Mouse (Mus musculus) spleen, adult 18-20 months (tissue): ENCODE results near the gene N4bp2.
A peak's percentile ranks its signal among the peaks of the same experiment; 100 is the strongest.
"Not testable (repeated sequence)": the region's sequence is repeated elsewhere in the genome, so short reads cannot be mapped to it uniquely, and the experiment has no call there.

Experiments used
- DNase-seq, 2 experiments: peaks; one replicate each; pipeline ENCODE4 v3.0.0; 2022; ENCODE audit warnings: mixed read lengths in 2 of 2

The N4bp2 gene

DNA sequence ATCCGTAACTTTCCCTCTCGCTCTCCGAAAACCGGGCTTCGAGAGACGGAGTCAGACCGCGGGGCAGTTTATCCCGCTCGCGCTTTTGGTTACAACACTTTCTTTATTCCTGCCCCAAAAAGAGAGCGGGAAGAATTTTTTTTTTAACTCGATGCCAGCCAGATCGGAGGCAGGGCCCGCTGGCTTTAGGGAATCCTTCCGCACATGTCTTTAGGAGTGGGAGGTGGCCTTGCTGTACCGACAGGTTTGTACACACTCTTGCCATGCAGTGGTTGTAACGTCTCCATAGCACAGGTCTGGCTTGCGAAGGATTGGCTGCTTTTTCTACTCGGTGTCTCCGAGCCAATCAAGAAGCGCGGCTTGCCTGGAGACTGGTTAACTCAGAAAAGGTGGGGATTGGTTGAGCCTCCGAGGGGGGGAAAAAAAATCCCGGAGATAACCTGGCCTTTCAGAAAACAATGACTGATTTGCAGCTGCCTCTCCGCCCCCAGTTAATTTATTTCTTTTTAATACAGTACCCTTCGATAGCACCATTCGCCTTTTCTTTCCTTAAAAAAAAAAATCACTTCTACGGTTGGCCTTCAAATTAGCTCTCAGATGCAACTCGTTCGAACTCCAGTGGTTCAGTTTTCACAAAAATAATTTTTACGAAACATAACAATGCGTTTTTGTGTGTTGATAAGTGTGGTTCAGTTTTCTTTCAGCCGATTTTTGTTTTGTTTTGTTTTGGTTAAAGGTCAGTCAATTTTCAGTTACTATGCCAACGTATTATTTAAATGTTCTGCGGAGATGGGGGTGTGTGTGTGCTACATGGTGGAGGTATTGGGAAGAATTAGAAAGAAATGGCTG is 1.7 kb downstream of the N4bp2 start:
- peak; percentile 68 to 78 for DNase-seq

DNA sequence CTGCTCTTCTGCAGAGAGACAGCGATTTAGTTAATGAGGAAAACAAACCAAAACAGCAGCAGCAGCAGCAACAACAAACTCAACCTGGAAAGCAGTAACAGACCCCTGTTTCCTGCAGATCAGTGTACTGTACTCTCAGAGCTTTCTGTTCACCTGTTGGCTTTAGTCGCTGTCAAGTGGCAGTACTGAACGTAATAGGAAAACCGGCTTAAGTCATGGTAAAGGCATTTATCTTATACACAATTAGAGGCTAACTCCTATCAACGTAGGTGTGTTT is 2.3 kb downstream of the N4bp2 start:
- no peak for DNase-seq

DNA sequence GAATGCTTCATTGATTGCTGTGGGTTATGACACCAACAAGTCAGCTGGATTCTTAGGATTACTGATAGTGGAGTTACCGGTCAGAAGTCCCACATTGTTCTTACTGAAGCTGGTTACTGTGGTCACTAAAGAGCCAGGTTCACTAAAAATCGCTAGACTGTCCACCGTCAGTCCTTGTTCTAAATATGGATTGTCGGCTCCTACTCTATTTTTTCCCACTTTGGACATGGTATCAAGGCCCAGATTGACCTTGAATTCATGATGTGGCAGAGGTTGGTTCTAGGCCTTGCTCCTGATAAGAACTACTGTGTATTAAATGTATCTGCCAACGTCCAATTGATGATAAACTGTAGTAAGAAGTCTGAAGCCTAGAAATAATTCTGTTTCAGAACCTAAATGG is 4.7 kb downstream of the N4bp2 start:
- no peak for DNase-seq

DNA sequence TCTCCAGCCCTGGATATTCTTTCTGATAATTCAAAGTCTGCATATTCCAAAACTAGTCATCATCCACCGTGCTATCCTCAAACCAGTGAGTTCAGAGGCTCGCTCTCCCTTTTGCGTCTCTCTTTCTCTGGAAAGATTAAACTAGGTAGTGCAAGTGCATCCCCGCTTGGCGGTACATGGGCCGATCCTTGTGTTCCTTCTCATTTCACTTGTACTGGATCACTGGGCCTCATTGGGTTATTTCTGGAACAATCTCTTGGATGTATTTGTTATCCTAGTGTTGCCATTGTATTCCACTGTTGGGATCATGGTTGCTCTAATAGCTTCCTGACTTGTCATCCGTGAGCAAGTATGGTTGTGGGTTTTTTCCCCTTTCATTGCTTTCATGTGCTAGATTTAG is 6.7 kb downstream of the N4bp2 start:
- no peak for DNase-seq

DNA sequence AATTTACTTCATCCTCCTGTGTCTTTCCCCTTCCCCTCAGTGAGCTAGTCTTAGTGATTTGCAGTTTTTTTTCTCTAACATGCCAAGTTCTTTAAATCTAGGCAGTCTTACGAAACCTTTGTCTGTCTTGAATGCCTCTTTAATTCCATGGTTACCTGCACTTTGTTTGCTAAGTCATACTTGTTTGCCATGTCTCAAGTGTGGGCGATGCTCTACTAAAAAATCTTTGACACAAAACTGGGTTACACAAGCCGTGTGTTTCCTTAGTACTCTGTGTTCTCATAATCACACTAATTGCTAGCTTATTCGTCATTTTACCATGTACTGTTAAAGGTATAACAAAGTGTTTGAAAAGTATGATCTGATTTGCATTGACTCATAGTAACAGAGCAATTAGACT is 7.2 kb downstream of the N4bp2 start:
- no peak for DNase-seq

DNA sequence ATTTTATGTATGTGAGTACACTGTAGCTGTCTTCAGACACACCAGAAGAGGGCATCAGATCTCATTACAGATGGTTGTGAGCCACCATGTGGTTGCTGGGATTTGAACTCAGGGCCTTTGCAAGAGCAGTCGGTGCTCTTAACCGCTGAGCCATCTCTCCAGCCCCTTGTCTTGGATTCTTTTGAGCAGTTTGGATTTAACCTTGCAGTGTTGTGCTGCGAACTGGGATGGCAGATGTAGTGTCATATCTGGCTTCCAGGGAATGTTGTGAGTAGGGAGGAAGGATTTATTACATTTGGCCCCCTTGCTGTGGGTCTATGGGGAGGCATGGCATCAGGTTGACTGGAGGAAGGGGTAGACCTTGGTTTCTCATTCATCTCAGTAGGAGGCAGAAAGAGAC is 10.6 kb downstream of the N4bp2 start:
- DNase-seq, result not testable (repeated sequence)

DNA sequence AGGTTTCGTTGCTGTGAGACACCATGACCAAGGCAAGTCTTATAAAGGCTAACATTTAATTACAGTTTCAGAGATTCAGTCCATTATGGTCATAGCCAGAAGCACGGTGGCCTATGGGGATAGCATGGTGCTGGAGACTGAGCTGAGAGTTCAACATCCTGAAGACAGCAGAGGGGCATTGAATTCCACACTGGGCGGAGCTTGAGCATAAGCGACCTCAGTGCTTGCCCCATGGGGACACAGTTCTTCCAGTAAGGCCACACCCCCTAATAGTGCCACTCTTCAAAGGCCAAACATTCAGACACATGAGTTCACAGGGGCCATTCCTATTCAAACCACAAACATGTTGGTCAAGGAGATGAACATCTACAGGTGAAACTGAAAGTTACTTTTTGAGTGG is 12.8 kb downstream of the N4bp2 start:
- DNase-seq, result no peak

DNA sequence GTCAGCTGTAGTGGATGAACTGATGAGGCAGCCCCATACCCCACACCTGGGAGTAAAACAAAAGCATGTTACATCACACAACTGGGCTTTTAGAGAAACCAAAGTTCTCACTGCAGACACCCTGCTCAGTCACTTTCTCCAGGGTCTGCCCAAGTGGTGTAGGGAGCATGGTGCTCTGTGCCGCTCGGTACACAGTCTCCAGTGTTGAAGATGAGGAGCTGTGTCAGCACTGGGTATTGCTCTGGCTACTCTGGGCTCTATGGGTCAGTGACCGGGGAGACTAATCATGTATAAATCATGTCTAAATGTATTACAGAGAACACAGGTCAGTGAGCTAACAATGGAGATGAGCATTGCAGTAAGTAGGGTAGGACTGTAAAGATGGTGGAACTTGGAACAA is 13.6 kb downstream of the N4bp2 start:
- no peak for DNase-seq

DNA sequence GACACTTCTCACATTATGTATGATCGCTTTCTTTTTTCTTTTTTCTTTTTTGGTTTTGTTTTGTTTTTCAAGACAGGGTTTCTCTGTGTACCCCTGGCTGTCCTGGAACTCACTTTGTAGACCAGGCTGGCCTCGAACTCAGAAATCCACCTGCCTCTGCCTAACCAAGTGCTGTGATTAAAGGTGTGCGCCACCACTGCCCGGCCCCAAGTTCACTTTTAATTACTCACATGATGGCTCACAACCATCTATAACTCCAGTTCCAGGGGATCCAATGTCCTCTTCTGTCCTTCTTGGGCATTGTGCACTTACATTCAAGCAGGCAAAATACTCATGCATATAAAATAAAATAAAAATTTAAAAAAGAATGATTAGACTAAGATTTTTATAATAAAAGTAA is 15.7 kb downstream of the N4bp2 start:
- not testable (repeated sequence) for DNase-seq

DNA sequence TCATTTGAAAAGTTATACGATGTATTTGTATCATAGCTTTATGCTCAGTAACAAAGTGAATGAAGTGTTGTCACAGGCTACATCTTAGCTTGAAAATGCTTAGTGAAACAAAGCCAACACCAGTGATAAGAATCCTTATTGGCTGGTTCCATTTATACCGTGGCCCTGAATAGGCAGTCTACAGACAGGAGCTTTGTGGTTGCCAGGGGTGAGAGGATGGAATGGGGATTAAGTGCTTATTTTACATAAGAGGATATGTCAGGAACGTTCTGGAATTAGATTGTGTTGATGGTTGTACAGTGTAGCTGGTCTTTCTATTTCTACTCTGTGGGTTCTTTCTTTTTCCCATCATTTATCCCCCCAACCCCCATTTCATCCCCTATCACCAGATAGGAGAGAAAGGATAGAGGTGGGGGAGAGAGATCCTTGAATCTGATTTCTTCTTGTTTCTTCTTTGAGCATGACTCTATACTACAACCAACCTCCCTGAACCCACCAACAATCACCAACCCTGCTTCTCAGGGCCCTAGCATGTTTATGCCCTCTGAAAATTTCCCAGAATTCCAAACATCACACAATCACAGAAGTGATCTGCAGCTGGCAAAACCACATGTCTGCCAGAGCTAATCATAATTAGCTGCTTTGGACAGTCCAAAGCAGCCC is 16.2 kb downstream of the N4bp2 start:
- DNase-seq, result no peak

DNA sequence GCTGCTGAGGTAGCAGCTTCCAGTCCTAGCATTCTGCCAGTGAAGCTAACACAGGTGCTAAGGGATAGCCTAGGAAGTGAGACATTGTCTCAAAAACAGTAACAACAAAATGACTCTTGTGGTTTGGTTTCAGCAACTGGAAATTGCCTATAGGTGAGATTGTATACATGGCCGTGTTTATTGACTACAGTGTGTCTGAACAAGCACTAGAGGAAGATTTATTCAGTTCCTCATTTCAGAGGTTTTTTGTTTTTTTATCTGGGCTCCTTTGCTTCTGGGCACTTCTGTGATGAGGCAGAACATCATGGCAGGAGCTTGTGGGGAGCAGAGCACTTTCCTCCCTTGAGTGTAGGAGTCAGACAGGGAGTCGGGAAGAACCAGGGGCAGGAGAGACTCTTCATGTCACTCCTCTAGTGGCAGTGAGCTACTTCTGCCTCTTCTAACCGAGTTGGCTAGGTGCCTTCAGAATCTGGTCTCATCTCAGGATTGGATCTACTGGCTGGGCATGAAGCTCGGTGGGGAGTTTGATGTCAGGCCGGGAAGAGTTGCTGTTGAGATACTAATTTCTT is 17.9 kb downstream of the N4bp2 start:
- no peak for DNase-seq

DNA sequence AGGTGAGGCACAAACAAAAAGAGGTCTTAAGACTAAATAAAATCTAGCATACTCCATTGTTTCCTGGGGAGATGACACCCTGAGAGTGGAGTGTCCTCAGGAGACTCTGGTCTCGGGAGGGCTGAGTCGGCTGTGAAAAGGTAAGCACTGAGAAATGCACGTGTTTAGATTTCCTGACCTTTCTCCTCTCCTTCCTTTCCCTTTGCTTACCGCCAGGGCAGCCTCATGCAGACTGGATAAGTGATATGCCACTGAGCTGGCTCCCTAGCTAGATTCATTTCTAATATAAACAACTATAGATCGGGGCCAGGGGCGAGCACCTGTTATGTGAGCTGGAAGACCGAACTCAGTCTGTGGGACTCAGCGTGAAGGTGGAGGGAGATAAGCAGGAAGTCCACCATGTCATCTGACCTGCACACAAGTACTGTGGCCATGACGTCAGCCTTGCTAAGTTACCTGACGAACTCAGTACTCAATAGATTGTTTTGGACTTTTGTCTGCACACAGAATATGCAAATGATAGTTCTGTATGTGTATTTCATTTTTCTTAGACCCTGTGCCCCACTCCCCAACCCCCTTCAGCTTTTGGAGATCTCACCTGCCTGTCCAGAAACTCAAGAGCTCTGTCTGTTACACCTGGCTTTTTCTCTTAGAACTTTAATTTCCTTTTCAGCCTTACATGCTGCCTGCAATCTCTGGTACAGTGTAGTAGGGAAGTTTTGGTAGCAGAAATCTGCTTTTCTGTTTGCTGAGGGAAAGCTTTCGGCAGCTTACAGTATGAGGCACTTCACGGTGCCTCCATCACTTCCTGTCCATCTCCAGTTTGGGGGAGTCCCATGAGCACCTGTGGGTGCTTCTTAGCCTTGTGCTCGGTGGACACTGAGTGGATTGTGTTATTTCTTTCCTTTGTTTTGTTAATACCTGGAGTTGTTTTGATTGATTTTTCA is 18.7 kb downstream of the N4bp2 start:
- DNase-seq, result peak; percentile 11 to 15

DNA sequence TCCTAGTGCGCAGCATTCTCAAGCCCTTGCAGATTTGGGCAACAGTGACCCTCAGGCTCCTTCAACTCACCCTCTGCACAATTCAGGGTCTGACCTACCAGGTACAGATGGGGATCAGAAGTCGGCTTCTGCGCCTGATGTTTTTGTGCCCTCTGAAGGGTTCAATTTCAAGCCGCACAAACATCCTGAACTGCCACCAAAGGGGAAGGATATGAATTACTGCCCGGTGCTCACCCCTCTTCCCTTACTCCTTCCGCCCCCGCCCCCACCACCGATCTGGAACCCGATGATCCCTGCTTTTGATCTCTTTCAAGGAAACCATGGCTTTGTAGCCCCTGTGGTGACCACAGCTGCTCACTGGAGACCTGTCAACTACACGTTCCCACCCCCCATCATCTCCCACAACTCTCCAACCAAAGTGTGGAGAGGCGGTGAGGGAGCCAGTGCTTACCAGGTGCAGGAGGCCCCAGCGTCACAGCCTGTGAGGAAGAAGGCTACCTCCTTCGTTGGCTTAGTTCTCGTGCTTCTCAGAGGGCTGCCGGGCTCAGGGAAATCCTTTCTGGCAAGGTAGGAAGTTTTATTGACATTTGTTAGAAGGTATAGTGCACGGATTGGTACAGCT is 27.4 kb downstream of the N4bp2 start:
- peak in 1 of 2 experiments; percentile 16 for DNase-seq

DNA sequence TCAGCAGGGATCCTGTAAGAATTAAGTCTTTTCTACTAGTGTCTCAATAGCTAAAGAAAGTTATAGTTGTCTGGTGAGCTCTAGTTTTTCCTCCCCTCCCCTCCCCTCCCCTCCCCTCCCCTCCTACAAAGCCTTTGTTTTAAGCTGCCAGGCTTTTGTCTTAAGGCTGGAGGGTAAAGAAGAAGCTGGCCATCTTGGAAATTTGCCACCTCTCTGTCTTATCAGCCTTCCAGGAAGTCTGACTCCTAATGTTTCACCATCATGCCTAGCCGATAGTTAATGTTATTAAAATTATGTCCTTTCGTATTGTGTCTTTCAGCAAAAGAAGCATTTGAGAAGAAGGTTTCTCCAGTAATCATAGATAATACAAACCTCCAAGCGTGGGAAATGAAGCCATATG is 30.9 kb downstream of the N4bp2 start:
- no peak for DNase-seq

DNA sequence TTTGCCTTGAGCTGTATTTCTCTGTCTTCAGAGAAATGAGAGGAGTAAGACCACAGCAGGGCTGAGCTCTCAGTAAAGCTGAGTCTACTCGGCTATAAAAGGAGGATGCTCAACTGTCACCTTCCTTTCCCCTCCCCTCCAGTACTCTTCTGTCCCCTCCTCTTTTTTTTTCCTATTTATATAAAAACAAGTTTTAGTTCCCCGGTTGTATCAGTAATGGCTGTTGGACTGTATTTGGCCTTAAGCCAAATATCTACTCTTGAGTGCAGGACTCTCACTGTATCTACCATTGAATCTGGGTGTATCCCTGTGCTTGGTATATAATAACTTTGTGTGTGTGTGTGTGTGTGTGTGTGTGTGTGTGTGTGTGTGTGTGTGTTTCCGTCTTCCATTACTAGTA is 31.4 kb downstream of the N4bp2 start:
- no peak for DNase-seq

DNA sequence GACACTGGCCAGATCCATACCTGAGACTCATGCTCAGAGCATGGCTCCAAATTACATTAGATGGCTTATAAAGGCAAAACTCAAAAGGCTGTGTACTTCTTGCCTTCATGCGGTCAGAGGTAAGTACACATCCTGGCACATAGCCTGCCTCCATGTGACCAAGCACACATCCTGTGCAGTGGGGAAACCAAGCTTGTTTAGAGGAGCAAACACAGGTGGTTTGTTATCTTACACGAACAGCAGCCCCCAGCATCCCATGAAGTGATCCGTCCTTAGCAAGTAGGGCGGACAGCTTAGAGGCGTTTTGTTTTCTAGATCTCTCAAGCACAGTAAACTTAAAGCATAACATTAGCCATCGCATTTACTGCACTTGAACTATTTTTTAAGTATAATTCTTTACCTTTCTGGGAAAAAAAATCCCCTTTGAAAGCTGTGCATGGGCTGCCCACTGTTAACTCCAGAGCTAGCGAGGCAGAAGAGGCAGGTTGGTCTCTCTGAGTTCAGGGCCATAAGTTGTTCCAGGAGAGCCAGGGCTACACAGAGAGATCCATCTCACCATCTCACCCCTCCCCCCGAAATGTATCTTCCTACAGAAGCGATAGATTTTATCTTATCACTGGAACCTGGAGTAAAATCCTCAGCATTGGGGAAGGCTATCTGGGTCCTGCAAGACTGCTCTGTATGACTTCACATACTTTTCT is 32.1 kb downstream of the N4bp2 start:
- DNase-seq, result no peak

DNA sequence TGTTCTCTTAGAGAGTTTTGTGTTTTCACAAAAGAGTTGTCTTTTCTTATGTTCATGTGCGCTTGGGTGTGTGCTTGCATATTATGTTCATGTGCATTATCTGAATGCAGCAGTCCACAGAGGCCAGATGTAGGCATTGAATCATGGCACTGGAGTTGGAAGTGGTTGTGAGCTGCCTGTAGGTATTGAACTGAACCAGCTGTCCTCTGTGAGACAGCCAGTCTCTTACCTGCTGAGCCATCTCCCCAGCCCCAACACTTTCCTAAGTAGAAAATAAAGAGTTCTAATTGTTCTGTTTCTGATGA is 32.6 kb downstream of the N4bp2 start:
- no peak for DNase-seq

DNA sequence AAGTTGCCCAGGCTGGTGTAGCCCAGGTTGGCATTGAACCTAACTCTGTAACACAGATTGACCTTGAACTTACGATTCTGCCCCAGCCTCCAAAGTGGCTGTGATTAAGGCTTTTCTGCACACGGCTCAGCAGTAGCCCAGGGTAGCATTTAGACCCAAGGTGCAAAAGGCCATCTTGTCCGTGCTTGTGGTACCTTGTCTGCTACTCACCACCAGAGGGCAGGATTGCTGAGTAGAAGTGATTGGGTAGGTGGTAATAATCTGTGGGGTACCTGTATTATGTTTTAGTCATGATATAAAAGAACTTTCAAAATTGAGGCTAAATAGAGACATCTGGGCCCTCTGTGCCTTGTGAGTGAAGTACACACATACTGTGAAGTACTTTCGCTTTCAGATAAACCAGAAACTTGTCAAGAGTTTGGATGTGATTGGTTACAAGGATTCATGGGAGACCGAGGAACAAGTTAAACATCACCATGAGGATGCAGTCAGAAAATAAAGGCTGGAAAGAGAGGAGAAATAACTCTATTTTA is 60.3 kb downstream of the N4bp2 start:
- DNase-seq, result peak; percentile 17 to 48

DNA sequence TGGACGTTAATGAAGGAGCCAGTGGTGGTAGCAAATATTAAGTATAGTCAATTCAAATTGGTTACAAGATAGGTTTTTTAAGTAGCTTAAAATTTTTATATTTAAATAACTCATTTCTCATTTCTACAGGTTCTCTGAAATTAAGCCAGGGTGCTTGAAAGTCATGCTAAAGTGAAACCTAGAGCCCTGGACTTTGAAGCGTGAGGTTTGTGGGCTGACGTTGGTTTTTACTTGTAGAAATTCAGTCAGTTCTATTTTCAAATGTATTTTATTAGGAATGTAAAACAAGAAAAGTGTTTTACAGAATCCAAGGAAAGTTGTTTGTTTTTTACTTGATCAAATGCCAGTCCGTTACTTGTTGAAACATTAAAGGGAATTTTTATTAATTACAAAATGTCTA is 63.2 kb downstream of the N4bp2 start:
- no peak for DNase-seq

DNA sequence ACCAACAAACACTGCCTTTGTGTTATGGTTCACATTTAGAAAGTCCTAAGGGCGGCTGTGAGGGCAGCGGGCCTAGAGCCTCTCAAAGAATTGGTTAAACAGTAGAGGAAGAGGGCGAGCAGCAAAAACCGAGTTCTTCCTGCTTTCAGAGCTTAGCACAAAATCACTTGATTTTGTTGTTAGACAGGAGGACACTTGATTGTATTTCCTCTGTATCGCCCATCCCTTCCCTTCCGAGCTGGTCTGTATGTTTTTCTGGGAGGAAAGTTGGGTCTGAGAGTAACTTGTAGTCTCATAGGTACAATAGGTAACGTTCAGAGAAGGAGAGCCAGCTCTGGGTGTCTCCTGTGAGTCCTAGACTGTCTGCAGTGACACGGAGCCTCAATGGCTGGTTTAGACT is 63.8 kb downstream of the N4bp2 start:
- DNase-seq, result no peak

DNA sequence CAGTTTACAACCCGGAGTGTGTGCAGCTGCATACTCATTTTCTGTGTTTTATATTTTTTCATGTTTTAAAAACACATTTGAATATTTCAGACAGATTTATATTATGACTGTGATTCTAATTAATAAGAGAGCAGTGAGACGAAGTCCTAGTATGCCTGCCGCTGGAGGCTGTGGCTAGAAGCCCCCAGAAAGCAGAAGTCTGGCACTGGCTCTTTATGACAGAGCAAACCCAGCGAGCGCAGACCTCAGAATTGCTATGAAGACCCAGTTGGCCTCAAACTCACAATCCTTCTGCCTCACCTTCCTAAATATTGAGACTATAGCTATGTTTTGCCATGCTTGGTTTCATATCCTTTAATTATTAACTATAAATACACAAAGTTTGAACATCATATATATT is 64.9 kb downstream of the N4bp2 start:
- no peak for DNase-seq

DNA sequence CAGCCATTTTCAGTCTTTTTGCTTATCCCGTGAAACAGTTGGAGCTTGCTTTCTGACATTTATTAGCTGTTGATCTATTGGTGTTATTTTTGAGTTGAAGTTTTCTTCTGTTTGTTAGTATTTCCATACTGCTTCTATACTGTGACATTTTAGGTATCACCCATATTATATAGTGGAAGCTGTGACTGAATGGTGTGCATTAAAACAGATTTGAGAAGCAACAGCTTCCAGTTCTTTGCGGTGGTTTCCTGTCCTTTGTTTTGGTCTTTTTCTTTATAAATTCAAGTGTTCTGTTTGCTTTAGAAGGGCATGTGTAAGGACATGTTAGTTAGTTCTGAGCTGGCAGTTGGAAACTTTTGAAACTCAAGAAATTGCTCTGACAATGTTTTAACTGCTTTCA is 65.7 kb downstream of the N4bp2 start:
- no peak for DNase-seq
